Mouse (Mus musculus) neural tube, embryonic 14.5 days (tissue): ENCODE measurements around the gene Arl6ip4. TPM values are rescaled to one million over a fixed set of nuclear protein-coding genes. Genes with fewer than 3 reads are reported as not detected.

Experiments
- ATAC-seq: fragments of 200-750 bp; cut with Nextera tagmentation; 2 replicates; pipeline ENCODE4 v1.8.0; 2017; ENCODE audit warnings: low read depth, mild to moderate bottlenecking, moderate TSS enrichment, moderate library complexity
- H3K27ac ChIP-seq: fragments of 300-500 bp; sonication (generic); 2 replicates; pipeline ENCODE4 v1.5.1; 2014; ENCODE audit warnings: low read depth, mild to moderate bottlenecking, control low read depth, low read length, moderate library complexity, mixed read lengths
- H3K27me3 ChIP-seq: fragments of 300-500 bp; sonication (generic); 2 replicates; pipeline ENCODE4 v1.6.1; 2014; ENCODE audit warnings: low read length; ENCODE audit not compliant: control insufficient read depth, insufficient read depth
- H3K36me3 ChIP-seq: fragments of 300-500 bp; sonication (generic); 2 replicates; pipeline ENCODE4 v1.6.1; 2014; ENCODE audit warnings: low read length, mixed read lengths; ENCODE audit not compliant: control insufficient read depth, insufficient read depth
- H3K4me1 ChIP-seq: fragments of 300-500 bp; sonication (generic); 2 replicates; pipeline ENCODE4 v1.6.1; 2014; ENCODE audit warnings: low read length; ENCODE audit not compliant: control insufficient read depth, insufficient read depth
- H3K4me2 ChIP-seq: fragments of 300-500 bp; sonication (generic); 2 replicates; pipeline ENCODE4 v1.6.1; 2014; ENCODE audit warnings: mild to moderate bottlenecking, low read depth, low read length, control low read depth
- H3K4me3 ChIP-seq: fragments of 300-500 bp; sonication (generic); 2 replicates; pipeline ENCODE4 v1.5.1; 2014; ENCODE audit warnings: low read depth, low read length, control low read depth, mixed read lengths
- H3K9ac ChIP-seq: fragments of 300-500 bp; sonication (generic); replicated peaks from 2 replicates; pipeline ENCODE4 v1.6.1; 2014; ENCODE audit warnings: low read depth, mild to moderate bottlenecking, control low read depth, low read length, mixed read lengths
- H3K9me3 ChIP-seq: fragments of 300-500 bp; sonication (generic); 2 replicates; pipeline ENCODE4 v1.6.1; 2016; ENCODE audit warnings: low read length; ENCODE audit not compliant: control insufficient read depth
- WGBS: fragments of 180-500 bp; shearing (Covaris S2); extraction: QIAGEN DNeasy Blood & Tissue Kit; methylation state at CpG from one replicate; pipeline ENCODE4 v1.1.7; 2014; 5-methylcytosine and 5-hydroxymethylcytosine counted together
- polyA plus RNA-seq: library from polyadenylated mRNA; unstranded; fragments of >200 nt; fragmentation: Nextera tagmentation; extraction: Ambion mirVana; gene quantifications from 2 replicates; pipeline ENCODE4 v1.2.1, GENCODE M21; 2014

The Arl6ip4 gene
- polyA plus RNA-seq, 1 experiment from 2014 or later: 76.2 TPM

DNA sequence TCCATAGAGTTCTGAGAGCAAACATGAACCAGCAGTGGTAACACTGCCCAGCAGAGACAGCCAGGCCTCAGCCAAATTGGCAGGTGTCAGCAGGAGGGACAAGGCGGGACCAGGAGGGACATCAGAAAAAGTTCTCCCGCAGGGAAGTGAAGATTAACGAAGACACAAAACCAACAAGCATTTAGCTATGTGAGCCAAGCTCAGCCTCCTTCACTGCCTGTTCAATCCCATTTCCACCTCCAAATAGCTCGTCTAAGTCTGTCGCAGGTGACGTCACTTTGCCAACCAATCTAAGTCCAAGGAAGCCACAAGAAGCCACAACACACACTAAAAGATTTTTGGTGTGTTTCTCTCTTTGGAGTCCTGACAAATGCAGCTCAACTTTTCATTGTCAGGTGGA is 13.6 kb upstream of the Arl6ip4 start:
- Histone ChIP-seq H3K4me2 (no peak overlapping the region), H3K27me3 (no peaks in the 10 kb centered on the region), H3K36me3 (no peaks in the 10 kb centered on the region), H3K9me3 (no peaks in the 10 kb centered on the region), H3K4me3 (no peak overlapping the region), H3K27ac (no peak overlapping the region), H3K9ac (no peak overlapping the region), H3K4me1 (no peaks in the 10 kb centered on the region)
- no peak for ATAC-seq
- 87% methylated on average over 6 of the region's 6 CpGs for WGBS

- H3K27ac ChIP-seq: no peak overlapping the region
- no peak overlapping the region for H3K9ac ChIP-seq
- WGBS: 89% methylated on average over 3 of the region's 3 CpGs
- ATAC-seq: no peak
- no peaks in the 10 kb centered on the region for H3K4me1 ChIP-seq
- no peaks in the 10 kb centered on the region for H3K27me3 ChIP-seq
- no peak overlapping the region for H3K4me3 ChIP-seq
- H3K9me3 ChIP-seq: no peaks in the 10 kb centered on the region
- H3K4me2 ChIP-seq: no peak overlapping the region
- H3K36me3 ChIP-seq: no peaks in the 10 kb centered on the region
Observed at GRCm38 (mm10) chr5:124103020-124103419, 12.9 kb upstream of the Arl6ip4 start.

GRCm38 (mm10) chr5:124103552-124103951 is 12.3 kb upstream of the Arl6ip4 start:
- Histone ChIP-seq H3K9me3 (no peaks in the 10 kb centered on the region), H3K4me2 (no peak overlapping the region), H3K4me1 (no peaks in the 10 kb centered on the region), H3K4me3 (no peak overlapping the region), H3K27me3 (no peaks in the 10 kb centered on the region), H3K9ac (no peak overlapping the region), H3K27ac (no peak overlapping the region), H3K36me3 (no peaks in the 10 kb centered on the region)
- WGBS: 95% methylated on average over 9 of the region's 9 CpGs
- no peak for ATAC-seq

- H3K4me1 ChIP-seq: peaks cover 18% of the 10 kb centered on the region
- peak overlapping the region; percentile 74 for H3K9ac ChIP-seq
- peak overlapping the region; percentile 92 for H3K4me2 ChIP-seq
- H3K27me3 ChIP-seq: no peaks in the 10 kb centered on the region
- 25% methylated on average over 17 of the region's 17 CpGs for WGBS
- no peaks in the 10 kb centered on the region for H3K36me3 ChIP-seq
- peak overlapping the region; percentile 94; the same call in 1 of the 2 replicates for H3K27ac ChIP-seq
- H3K4me3 ChIP-seq: peak overlapping the region; percentile 86
- no peaks in the 10 kb centered on the region for H3K9me3 ChIP-seq
- peak; percentile 13 for ATAC-seq
Observed at GRCm38 (mm10) chr5:124111077-124111741, 4.7 kb upstream of the Arl6ip4 start.

- H3K4me1 ChIP-seq: peaks cover 23% of the 10 kb centered on the region
- H3K4me3 ChIP-seq: peak within 1 kb of the TSS; percentile 86
- H3K4me2 ChIP-seq: peak within 1 kb of the TSS; percentile 92
- H3K36me3 ChIP-seq: no peaks in the 10 kb centered on the region
- H3K9me3 ChIP-seq: no peaks in the 10 kb centered on the region
- no peaks in the 10 kb centered on the region for H3K27me3 ChIP-seq
- peak; percentile 96 for ATAC-seq
- peak within 1 kb of the TSS; percentile 94 for H3K27ac ChIP-seq
- H3K9ac ChIP-seq: peak within 1 kb of the TSS; percentile 74
- under 1% methylated on average over 66 of the region's 66 CpGs for WGBS
Observed at GRCm38 (mm10) chr5:124111742-124112497, 4.0 kb upstream of the Arl6ip4 start, which contains the start of gene Ogfod2. TSS of gene Ogfod2 (plus strand) at chr5:124112297.

- Histone ChIP-seq H3K27ac (peak overlapping the region; percentile 94), H3K27me3 (no peaks in the 10 kb centered on the region), H3K4me1 (peaks cover 29% of the 10 kb centered on the region), H3K4me3 (peak overlapping the region; percentile 86), H3K36me3 (0 out of 2 replicates have a peak, but pooled peaks cover under 1% of the 10 kb centered on the region), H3K9ac (peak overlapping the region; percentile 74), H3K4me2 (peak overlapping the region; percentile 92), H3K9me3 (no peaks in the 10 kb centered on the region)
- no peak for ATAC-seq
- WGBS: 1% methylated on average over 18 of the region's 18 CpGs
Observed at GRCm38 (mm10) chr5:124112531-124112930, 3.4 kb upstream of the Arl6ip4 start.

- Histone ChIP-seq H3K27me3 (no peaks in the 10 kb centered on the region), H3K4me2 (peak overlapping the region; percentile 92), H3K27ac (peak overlapping the region; percentile 94), H3K4me1 (peaks cover 29% of the 10 kb centered on the region), H3K9ac (peak overlapping the region; percentile 74), H3K4me3 (peak overlapping the region; percentile 86), H3K9me3 (no peaks in the 10 kb centered on the region), H3K36me3 (0 out of 2 replicates have a peak, but pooled peaks cover 5% of the 10 kb centered on the region)
- ATAC-seq: no peak
- 18% methylated on average over 14 of the region's 14 CpGs for WGBS
Observed at GRCm38 (mm10) chr5:124113030-124113429, 2.9 kb upstream of the Arl6ip4 start.

DNA sequence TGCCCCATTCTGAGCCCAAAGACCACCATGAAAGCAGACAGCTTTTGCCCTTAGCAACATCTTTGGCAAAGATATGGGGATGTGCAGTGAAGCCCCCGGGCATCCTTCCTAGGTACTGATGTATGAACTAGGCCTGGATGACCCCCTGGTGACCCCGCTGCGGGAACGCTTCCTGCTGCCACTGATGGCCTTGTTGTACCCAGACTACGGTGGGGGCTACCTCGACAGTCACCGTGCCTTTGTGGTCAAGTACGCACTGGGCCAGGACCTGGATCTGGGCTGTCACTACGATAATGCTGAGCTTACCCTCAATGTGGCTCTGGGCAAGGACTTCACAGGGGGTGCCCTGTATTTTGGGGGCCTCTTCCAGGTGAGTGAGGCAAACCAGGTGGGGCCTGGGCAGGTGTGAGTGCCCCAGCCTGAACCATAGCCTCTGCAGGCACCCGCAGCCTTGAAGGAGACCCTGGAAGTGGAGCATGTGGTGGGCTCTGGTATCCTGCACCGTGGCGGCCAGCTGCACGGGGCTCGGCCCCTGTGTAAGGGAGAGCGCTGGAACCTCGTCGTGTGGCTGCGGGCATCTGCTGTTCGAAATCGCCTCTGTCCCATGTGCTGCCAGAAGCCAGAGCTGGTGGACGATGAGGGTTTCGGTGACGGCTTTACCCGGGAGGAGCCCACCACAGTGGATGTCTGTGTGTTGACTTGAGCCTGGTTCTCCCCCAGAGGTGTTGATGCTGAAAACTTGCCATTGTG is 1.4 kb upstream of the Arl6ip4 start:
- Histone ChIP-seq H3K9me3 (no peaks in the 10 kb centered on the region), H3K4me2 (no peak overlapping the region), H3K4me1 (peaks cover 29% of the 10 kb centered on the region), H3K27ac (no peak overlapping the region), H3K4me3 (no peak overlapping the region), H3K27me3 (no peaks in the 10 kb centered on the region), H3K36me3 (peaks cover 16% of the 10 kb centered on the region), H3K9ac (no peak overlapping the region)
- no peak for ATAC-seq
- 91% methylated on average over 24 of the region's 24 CpGs for WGBS
